Mouse (Mus musculus) heart, adult 2 months (tissue): ENCODE data around the gene Minos1. TPM values are rescaled to one million over a fixed set of nuclear protein-coding genes. Genes with fewer than 3 reads are reported as not detected.

Experiments used
- DNase-seq, 2 experiments: peaks; one replicate each; pipeline ENCODE4 v3.0.0; 2021
- H3K27ac ChIP-seq: fragments of 200-600 bp; 2 replicates; pipeline ENCODE4 v1.8.1; 2022
- H3K27me3 ChIP-seq: fragments of 200-500 bp; 2 replicates; pipeline ENCODE4 v1.6.1; 2012; ENCODE audit warnings: mild to moderate bottlenecking, low read length, inconsistent platforms, mixed read lengths; ENCODE audit not compliant: control insufficient read depth, insufficient read depth
- H3K36me3 ChIP-seq: fragments of 200-500 bp; 2 replicates; pipeline ENCODE4 v1.6.1; 2012; ENCODE audit warnings: low read length, inconsistent platforms; ENCODE audit not compliant: control insufficient read depth, insufficient read depth
- H3K4me1 ChIP-seq: fragments of 200-500 bp; 2 replicates; pipeline ENCODE4 v1.6.1; 2011; ENCODE audit warnings: low read length; ENCODE audit not compliant: control insufficient read depth, insufficient read depth
- H3K4me3 ChIP-seq: fragments of 200-600 bp; 2 replicates; pipeline ENCODE4 v1.8.1; 2022
- H3K79me2 ChIP-seq: fragments of 200-500 bp; replicated peaks from 2 replicates; pipeline ENCODE4 v1.6.1; 2012; ENCODE audit warnings: mild to moderate bottlenecking, inconsistent platforms, low read length, moderate library complexity, mixed read lengths; ENCODE audit not compliant: control insufficient read depth, insufficient read depth
- H3K9ac ChIP-seq: fragments of 200-500 bp; 2 replicates; pipeline ENCODE4 v1.6.1; 2012; ENCODE audit warnings: low read depth, mild to moderate bottlenecking, control low read depth, inconsistent platforms, low read length, mixed read lengths
- CTCF ChIP-seq: fragments of 200-600 bp; IDR thresholded peaks from 2 replicates; pipeline ENCODE4 v1.8.1; 2022; ENCODE audit warnings: antibody characterized with exemption, mild to moderate bottlenecking, moderate library complexity
- EP300 ChIP-seq: fragments of 200-500 bp; IDR thresholded peaks from 2 replicates; pipeline ENCODE4 v1.6.1; 2011; ENCODE audit warnings: low read depth, low read length, control low read depth; ENCODE audit not compliant: insufficient read depth
- POLR2A ChIP-seq: fragments of 200-500 bp; IDR thresholded peaks from 2 replicates; pipeline ENCODE4 v1.6.1; 2011; ENCODE audit warnings: mild to moderate bottlenecking, low read depth, low read length, control low read depth; ENCODE audit not compliant: insufficient read depth
- WGBS: fragments of 180-500 bp; shearing (Covaris S2); methylation state at CpG from one replicate; pipeline ENCODE4 v1.1.7; 2018; 5-methylcytosine and 5-hydroxymethylcytosine counted together
- intact Hi-C: fragments of 180-260 bp; cut with DNase I; formaldehyde crosslinking; loops from one replicate; pipeline ENCODE4 v1.15.1; 2025
- polyA plus RNA-seq: library from polyadenylated mRNA; depleted of rRNA; stranded (reverse); fragments of >200 nt; gene quantifications from 2 replicates; pipeline ENCODE4 v1.2.3, GENCODE M21; 2012
- total RNA-seq, 2 experiments: library from RNA; stranded (reverse); gene quantifications; 2 replicates each; pipeline ENCODE4 v1.2.3; 2021

The Minos1 gene
- total and polyA plus RNA-seq, 3 experiments: 203 to 660 (median 586) TPM

- intact Hi-C loops: no loop called here
- Histone ChIP-seq H3K4me1 (no peaks in the 10 kb centered on the region), H3K27me3 (peaks cover 1% of the 10 kb centered on the region; the same call in 1 of the 2 replicates), H3K4me3 (no peak overlapping the region), H3K27ac (no peak overlapping the region), H3K36me3 (no peaks in the 10 kb centered on the region), H3K79me2 (no peaks in the 10 kb centered on the region), H3K9ac (no peak overlapping the region)
- no peak for TF ChIP-seq CTCF
- no peak for TF ChIP-seq EP300
- TF ChIP-seq POLR2A: no peak
- no peak for DNase-seq
- 10% methylated on average over 5 of the region's 5 CpGs for WGBS
Measured at GRCm38 (mm10) chr4:139096201-139096600, 34.7 kb downstream of the Minos1 start.

DNA sequence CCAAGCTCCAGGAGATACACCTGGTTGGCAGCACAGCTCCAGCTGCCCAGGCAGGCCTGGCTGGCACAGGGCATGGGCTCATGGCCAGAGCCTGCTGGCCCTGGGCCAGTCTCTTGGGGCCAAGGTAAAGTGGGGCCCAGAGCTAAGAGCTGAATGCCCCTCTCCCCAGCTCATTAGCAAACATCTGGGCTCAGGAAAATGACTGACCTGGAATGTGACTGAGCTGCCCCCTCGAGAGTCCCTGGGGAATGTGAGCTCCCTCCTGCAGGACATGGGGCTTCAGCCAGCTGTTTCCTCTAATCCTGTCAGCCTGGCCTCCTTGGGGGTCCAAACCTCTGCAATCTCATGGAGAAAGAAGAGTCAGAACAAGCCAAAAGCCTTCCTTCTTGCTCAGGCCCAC lies 35.5 kb downstream of the Minos1 start:
- no peaks in the 10 kb centered on the region for H3K36me3 ChIP-seq
- 35% methylated on average over 1 of the region's 1 CpGs for WGBS
- H3K27ac ChIP-seq: no peak overlapping the region
- peaks cover 1% of the 10 kb centered on the region; the same call in 1 of the 2 replicates for H3K27me3 ChIP-seq
- H3K4me3 ChIP-seq: no peak overlapping the region
- intact Hi-C loops: no loop called here
- no peaks in the 10 kb centered on the region for H3K79me2 ChIP-seq
- no peak for TF ChIP-seq EP300
- TF ChIP-seq POLR2A: no peak
- no peak for TF ChIP-seq CTCF
- no peak for DNase-seq
- H3K4me1 ChIP-seq: no peaks in the 10 kb centered on the region
- H3K9ac ChIP-seq: no peak overlapping the region

DNA sequence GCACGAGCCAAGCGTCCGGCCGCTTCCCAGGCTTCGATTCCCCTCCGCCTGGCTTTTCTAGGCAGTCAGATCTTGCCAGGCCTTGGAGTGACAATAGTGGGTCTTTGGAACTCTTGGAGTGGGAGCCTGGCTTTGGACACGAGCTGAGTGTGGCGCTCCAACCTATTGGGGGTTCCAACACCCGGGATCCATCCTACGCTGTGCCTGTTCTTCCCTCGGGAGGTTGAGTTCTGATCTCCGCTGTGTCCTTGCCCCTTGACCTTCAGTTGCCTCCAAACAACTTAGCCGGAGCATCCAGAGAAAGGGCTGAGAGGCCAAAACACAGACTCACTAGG lies 37.8 kb downstream of the Minos1 start:
- Histone ChIP-seq H3K36me3 (no peaks in the 10 kb centered on the region), H3K27ac (peak overlapping the region; percentile 53), H3K27me3 (peaks cover 1% of the 10 kb centered on the region; the same call in 1 of the 2 replicates)

DNA sequence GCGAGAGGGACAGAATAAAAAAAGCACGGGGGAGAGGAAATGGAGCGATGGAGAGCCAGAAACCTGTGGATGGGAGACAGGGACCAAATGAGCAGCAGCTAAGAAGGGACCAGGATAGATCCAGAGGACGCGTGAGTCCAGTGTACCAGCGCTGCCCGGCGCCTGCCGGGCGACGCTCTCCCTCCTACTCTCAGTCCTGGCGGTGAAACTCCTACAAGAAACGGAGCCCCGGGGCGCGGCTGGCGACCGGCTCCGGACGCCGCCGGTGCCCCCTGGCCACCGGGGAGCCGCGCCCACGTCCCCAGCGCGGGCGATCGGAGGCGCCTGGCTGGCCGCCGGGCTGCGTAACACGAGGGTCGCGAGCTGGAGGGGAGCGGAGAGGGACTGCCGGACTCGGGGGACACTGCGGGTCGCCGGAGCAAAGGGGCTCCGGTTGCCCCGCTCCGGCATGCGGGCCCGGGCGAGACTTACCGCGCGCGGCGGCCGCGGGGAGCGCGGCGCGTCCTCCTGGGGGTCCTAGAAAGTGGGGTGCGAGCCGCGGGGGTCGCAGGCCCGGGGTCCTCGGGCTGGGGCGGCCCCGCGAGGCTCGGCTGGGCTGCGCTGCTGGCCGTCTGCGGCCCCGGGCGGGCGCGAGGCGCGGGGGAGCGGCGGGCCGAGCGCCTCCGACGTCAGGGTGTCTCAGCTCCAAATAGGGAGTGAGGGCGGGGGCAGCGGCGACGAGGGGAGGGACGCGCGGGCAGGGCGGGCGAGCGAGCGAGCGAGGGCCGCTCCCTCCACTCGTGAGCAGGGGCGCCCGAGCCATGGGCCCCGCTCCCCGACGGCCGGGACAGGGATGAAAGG lies 38.3 kb downstream of the Minos1 start, which contains the start of gene Nbl1:
Gene Nbl1, minus strand, starts transcription at position 638 of the 840 bp plus-strand sequence.
- WGBS: 2% methylated on average over 87 of the region's 105 CpGs
- peak within 1 kb of the TSS; percentile 64 for H3K4me3 ChIP-seq
- peak within 1 kb of the TSS; percentile 79 for H3K27ac ChIP-seq
- peak within 1 kb of the TSS; percentile 84 for H3K9ac ChIP-seq
- no peaks in the 10 kb centered on the region for H3K36me3 ChIP-seq
- H3K4me1 ChIP-seq: 0 out of 2 replicates have a peak, but pooled peaks cover 1% of the 10 kb centered on the region
- peaks cover 1% of the 10 kb centered on the region; the same call in 1 of the 2 replicates for H3K27me3 ChIP-seq
- intact Hi-C loops: no loop called here
- no peak for TF ChIP-seq CTCF
- TF ChIP-seq EP300: no peak
- TF ChIP-seq POLR2A: no peak
- H3K79me2 ChIP-seq: no peaks in the 10 kb centered on the region
- peak; percentile 80 to 81 for DNase-seq

More for the DNA sequence above, 37.8 kb downstream of the Minos1 start:
- TF ChIP-seq EP300 (no peak), POLR2A (no peak), CTCF (no peak)
- Histone ChIP-seq H3K79me2 (no peaks in the 10 kb centered on the region), H3K4me3 (peak overlapping the region; percentile 64), H3K9ac (peak overlapping the region; percentile 58), H3K4me1 (no peaks in the 10 kb centered on the region)
- 39% methylated on average over 13 of the region's 13 CpGs for WGBS
- intact Hi-C loops: no loop called here
- DNase-seq: no peak

DNA sequence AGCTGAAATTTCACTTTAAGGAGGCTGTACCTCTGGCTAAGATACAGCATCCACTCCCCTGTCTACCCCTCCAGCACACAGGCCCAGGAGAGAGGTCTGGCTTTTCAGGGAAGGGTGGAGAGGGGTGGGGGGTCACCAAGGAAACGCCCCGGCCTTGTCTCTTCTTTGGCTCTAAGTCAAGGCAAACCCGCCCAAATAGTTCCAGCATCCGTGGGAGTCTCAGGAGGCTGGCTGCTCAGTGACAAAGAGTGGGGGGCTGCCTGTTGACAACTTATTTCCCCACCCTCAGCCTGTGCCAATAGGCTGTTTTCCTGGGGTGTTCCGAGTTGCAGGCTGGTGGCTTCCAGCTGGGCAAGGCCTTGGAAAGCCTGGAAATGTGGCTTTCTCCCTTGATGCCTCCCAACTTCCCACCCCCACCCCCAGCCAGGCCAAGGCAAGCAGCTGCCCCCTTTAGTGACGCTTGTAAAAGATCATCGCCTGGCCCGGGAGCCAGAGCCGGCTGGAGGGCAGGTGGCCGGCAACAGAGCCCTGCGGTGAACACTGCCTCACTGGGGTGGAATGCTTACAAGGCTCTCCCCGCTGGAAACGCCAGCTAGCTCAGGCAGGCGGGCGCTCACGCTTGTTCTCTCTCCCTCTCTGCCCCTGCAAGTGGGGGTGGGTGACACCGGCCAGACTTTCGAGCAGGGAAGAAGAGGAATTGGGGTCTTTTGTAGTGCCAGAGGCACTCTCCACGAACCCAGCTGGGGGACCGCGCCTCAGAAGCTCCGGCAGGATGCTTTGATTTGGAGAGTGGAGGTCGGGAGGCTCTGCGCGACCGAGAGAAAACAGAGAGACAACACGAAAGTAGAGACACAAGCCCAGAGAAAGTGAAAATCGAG lies 39.2 kb downstream of the Minos1 start:
- peak; percentile 40 to 60 for DNase-seq
- intact Hi-C loops: no loop called here
- Histone ChIP-seq H3K27me3 (peaks cover 1% of the 10 kb centered on the region; the same call in 1 of the 2 replicates), H3K27ac (peak overlapping the region; percentile 79), H3K4me1 (0 out of 2 replicates have a peak, but pooled peaks cover 1% of the 10 kb centered on the region), H3K9ac (peak overlapping the region; percentile 84), H3K4me3 (peak overlapping the region; percentile 64), H3K36me3 (no peaks in the 10 kb centered on the region), H3K79me2 (no peaks in the 10 kb centered on the region)
- TF ChIP-seq POLR2A (no peak), EP300 (no peak), CTCF (no peak)
- 9% methylated on average over 28 of the region's 28 CpGs for WGBS
